Mouse (Mus musculus) central nervous system, embryonic 18 days (tissue): Measurements from ENCODE around the gene Micu2. TPM values are rescaled to one million over a fixed set of nuclear protein-coding genes. Genes with fewer than 3 reads are reported as not detected.

Source experiments
- polyA plus RNA-seq: library from polyadenylated mRNA; depleted of rRNA; stranded (reverse); fragments of >200 nt; gene quantifications from 2 replicates; pipeline ENCODE4 v1.2.3, GENCODE M21; 2012; rRNA removed

Gene Micu2
- 39.4 and 41.5 TPM in 2 replicates for polyA plus RNA-seq

DNA sequence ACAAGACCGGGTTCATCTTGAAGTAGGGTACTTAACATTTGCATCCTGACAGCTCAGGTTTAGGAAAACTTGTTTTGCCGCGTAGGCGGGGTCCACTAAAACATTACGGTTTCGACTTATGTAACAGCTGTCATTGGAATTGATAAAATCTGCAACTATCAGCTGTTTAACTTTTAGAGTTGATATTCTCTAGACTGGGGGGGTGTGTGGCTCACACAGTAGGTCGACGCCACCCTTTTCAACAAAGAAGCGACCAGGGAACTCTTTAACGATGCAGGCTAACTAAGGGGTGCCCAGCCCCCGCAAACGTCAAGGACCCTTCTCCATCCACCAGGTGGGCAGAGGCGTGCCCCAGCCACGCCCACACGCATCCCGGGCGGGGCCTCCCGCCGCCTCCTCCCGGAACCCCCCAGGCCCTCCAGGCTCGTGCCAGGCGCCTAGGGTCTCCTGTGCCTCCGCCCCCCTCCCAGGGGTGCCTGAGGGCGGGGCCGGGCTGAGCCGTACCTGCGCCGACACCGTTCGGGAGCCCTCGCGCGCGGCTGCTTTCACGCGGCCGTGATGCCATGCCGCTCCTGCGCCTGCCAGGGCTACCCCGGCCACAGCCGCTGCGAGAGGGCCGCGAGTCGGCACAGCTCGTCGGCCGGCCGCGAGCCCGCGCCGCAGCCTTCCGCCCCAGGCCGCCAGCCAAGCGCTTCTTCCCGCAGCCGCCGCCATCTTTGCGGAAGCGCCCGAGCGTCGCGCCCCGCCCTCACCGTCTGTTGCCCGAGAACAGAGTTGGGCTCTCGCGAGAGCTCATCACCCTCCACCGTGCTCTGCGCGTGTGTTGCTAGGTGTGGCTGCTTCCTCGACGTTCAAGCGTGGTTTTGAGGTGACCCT is at the start of gene Micu2:
Micu2 (minus strand) TSS at position 737 of the 876 bp plus-strand sequence.

DNA sequence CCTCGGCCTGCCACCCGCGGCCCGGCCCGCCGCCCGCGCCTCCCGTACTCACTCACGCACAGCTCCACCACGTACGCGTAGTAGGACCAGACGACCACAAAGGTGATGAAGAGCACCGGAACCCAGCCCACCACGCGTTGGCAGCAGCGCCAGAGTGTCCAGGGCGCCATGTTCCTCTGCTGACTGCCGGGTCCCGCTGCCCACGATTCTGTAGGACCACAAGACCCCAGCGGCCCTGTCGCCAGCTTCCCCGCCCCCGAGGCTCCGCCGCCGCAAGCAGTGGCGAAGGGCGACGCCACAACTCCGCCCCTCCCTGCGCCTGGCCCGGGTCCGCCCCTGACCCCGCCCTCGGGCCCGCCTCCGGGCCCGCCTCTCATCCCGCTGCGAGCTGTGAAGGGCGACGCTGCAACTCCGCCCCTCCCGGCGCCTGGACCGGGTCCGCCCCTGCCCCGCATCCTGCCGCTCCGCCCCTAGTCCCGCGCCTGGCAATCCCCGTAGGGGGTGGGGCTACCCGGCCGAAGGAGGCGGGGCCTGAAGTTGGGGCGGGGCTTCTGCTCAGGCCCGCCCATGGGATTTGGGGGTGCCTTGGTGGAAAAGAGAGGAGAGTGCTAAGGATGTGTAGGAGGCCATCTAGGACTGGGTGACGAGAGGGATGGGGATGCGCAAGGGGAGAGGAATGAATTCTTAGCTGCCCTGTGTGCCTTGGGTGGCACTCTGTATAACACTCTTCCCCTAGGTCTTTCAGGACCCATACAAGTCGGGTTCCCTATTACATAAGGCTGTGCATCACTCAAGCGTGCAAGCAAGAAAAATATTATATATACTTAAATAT is 108.8 kb downstream of the Micu2 start, which contains the start of gene Zdhhc20:
Zdhhc20 (minus strand) TSS at position 266 of the 832 bp plus-strand sequence.

Other genes with a start within 250 kb of the Micu2 start
- gene Lats2, start 240.9 kb downstream of the Micu2 start, polyA plus RNA-seq = 6.7 and 7.9 TPM in 2 replicates
- 25.9 and 35.2 TPM in 2 replicates for gene Sap18, start 201.1 kb downstream of the Micu2 start, polyA plus RNA-seq
- gene Ska3, start 173.1 kb downstream of the Micu2 start, polyA plus RNA-seq = 3.3 and 3.9 TPM in 2 replicates
- 76.7 and 78.7 TPM in 2 replicates for gene Mrpl57, start 173.0 kb downstream of the Micu2 start, polyA plus RNA-seq
- gene Zdhhc20, start 109.0 kb downstream of the Micu2 start, polyA plus RNA-seq = 25.8 and 26.8 TPM in 2 replicates
- gene Fgf9, start 71.3 kb upstream of the Micu2 start, polyA plus RNA-seq = 9.4 and 10.3 TPM in 2 replicates